Mouse (Mus musculus) naive thymus-derived CD4-positive, alpha-beta T cell, adult 2 months (primary cell): ENCODE measurements around the gene Ptpn11.

Source experiments
- DNase-seq: peaks from one replicate; pipeline ENCODE4 v3.0.0-alpha.2; 2011; ENCODE audit warnings: low read depth

Gene Ptpn11

GRCm38 (mm10) chr5:121124208-121125185 is 66.7 kb downstream of the Ptpn11 start:
- DNase-seq = no peak

DNA sequence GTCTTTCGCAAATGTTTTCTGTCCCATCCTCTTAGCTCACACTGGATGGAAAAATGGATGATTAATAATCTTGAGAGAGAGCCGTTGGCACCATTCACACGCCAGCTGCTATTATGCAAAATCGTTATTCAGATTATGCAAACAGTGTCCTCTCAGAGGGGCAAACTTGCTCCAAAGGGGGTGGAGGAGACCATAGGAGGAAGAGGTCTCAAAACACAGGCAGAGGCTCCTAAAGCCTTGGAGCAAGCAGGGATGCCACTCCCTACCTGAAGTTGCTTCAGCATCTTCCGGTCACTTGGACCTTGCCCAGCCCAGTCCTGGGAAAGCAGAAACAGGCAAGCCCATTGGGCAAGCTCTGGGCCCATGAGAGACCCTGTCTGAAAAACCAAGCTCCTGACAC is 67.8 kb downstream of the Ptpn11 start:
- DNase-seq = no peak

DNA sequence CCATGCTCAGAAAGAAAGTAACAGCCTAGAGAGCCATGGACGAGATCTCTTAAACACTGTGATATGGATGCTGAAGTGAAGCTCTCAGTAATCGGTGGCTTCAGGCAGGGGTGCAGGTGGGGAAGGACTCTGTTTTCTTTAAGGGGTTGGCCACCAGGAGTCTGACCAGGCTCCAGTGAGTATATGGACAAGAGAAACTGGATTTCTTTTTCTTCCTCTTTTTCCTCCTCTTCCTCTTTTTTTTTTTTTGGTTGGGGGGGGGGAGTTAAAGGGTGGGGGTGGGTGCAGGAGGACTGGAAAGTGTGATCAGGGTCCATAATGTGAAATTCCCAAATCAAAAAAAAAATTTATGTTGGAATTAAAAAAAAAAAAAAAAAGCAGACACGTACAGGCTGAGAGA is 68.6 kb downstream of the Ptpn11 start:
- DNase-seq = no peak

GRCm38 (mm10) chr5:121122036-121122435 is 69.2 kb downstream of the Ptpn11 start:
- no peak for DNase-seq

GRCm38 (mm10) chr5:121119331-121120034 is 71.7 kb downstream of the Ptpn11 start:
- no peak for DNase-seq

- DNase-seq = no peak
Measured at GRCm38 (mm10) chr5:121118345-121118744, 72.9 kb downstream of the Ptpn11 start.

- DNase-seq = no peak
Measured at GRCm38 (mm10) chr5:121116941-121117340, 74.3 kb downstream of the Ptpn11 start.

- no peak for DNase-seq
Measured at GRCm38 (mm10) chr5:121115391-121116157, 75.6 kb downstream of the Ptpn11 start.

DNA sequence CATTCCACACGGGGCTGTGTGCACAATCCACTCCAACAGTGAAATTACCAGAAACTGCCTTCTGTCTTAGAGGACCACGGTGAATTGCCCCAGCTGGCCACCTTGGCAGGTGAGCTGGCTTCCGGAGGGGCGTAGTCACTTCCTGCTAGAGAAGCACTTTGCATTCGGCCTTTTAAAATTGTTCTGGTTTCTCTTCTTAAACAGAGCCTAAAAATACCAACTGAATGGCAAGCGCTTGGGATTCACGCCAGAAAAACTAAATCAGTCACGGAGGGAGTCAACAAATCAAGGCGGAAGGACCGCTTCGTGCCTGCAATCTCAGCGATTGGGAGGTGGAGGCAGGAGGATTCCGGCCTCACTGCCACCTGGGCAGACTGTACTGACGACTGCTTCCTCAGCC is 77.0 kb downstream of the Ptpn11 start:
- DNase-seq = peak; percentile 46

DNA sequence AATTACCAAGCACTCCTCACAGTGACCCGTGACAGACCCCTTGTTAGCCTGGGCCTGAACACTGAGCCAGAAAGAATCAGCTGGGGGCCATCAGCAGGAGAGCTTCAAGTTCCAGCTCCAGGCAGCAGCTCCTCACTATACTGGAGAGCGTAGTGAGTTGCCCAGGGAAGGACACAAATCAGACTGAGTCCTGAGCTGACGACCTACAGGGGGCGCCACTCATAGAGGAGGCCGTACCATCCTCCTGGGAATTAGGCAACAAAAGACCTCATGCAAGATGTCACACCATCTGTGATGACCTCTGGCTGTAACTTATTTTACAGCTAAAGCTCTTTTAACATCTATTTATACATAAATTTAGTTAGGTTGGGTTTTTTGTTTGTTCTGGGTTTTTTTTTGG is 78.8 kb downstream of the Ptpn11 start:
- peak; percentile 49 for DNase-seq

- peak; percentile 71 for DNase-seq
Measured at GRCm38 (mm10) chr5:121111106-121111915, 79.9 kb downstream of the Ptpn11 start.

DNA sequence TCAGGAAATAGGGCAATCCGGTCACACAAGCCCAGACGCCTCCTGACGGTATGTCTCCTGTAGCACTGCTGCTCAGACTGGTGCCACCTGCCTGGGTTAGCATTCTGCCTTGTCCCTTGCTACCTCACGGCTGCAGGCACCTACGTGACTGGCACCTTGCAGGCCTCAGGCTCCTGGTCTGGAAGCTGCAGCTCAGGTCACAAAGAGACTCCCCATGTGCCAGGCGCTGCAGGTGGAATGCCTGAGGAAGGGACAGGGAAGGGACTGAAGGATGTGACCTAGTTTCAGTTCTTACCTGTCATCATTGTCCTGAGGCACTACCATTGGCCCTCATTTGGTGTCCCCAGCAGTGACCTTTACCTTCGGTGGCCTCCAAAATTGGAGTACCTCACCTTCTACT is 82.0 kb downstream of the Ptpn11 start:
- DNase-seq = peak; percentile 42

DNA sequence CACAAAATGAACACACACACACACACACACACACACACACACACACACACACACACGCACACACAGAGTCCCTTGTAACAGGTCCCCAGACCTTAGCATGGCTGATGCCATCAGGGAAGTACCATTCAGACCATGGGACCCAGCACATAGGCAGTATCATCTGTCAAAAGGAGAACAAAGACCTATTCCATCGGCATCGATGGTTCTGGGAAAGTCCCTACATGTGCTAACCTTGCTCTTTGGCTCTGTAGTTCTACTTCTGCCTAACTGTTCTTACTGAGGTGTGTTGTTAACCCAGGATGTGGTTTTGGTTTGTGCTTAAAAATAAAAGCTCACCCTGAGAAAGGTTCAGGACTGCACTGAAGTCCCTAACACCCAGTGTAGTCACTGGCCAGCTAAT is 84.3 kb downstream of the Ptpn11 start:
- DNase-seq = peak; percentile 94

- DNase-seq = no peak
Measured at GRCm38 (mm10) chr5:121100886-121101580, 90.2 kb downstream of the Ptpn11 start.

DNA sequence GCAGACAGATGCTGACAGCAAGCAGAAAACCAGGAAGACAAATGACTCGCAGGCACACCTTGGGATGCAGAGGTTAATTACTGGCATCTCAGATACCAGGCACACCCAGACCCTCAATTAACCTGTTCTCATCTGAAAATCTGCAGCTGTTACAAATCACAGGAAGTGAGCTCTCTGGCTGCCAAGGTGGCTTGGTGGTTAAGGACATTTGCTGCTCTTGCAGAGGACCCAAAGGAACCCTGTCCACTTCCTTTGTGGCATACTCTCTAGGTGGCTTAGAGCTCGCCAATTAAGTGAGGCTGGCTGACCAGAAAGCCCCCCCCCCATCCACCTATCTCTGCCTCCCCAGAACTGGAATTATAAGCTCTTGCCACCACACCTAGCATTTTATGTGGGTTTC is 91.1 kb downstream of the Ptpn11 start:
- no peak for DNase-seq

DNA sequence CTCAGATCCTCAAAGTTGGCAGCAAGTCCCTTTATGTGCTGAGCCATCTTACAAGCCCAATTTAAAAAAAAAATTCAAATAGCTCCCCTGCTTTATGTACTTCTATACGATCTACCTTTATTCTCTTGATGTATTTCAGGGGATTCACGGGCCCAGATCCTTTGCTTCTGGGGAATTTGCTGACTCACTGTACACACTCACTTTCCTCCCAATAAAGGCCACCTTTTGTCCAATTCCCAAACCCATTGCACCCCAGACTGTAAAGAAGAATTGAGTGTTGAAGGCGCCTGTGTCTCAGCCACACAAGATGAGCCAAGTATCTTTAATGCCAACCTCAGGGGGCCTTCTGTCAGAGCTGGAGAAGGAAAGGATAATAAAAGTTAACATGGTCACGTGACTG is 93.2 kb downstream of the Ptpn11 start:
- DNase-seq = no peak

DNA sequence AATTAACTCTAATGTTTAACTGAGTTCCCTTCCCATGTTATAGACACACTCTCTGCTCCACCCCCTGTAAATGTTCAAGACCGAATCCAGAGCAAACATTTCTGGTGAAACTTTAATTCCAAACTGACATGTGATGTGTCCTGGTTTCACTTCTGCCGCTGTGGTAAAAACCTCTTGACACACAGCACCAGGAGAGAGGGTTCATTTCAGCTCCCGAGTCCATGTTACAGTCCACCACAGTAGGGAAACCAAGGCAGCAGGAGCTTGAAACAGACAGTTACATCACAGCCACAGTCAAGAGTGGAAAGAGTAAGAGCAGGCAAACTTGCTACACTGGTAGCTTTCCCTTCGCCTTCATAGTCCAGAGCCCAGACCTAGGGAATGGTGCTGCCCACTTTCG is 94.5 kb downstream of the Ptpn11 start:
- DNase-seq = no peak

GRCm38 (mm10) chr5:121093281-121093680 is 97.9 kb downstream of the Ptpn11 start:
- DNase-seq = no peak

DNA sequence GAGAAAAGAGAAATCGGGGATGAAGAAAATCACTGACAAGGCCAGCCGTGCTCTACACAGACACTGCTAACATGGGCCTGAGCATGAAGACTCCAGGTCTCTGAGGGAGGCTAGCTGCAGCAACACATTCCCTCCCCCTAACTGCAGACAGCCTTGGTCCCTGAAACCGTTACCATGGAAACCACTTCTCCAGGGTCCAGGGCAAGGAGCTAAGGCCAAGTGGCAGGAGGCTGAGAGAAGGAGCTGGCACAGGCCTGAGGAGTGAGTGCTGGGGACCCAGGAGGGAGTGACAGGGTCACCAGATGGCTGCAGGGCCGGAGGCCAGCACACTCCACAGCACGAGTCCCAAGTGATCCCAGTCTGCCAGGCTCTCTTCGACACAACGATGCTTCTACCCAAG is 101.5 kb downstream of the Ptpn11 start:
- DNase-seq = no peak

- no peak for DNase-seq
Measured at GRCm38 (mm10) chr5:121087733-121088132, 103.5 kb downstream of the Ptpn11 start.

GRCm38 (mm10) chr5:121082605-121083004 is 108.6 kb downstream of the Ptpn11 start:
- DNase-seq = no peak
